Mouse (Mus musculus): ENCODE results near the gene Slc6a18. TPM values are rescaled to one million over a fixed set of nuclear protein-coding genes. Genes with fewer than 3 reads are reported as not detected.

Gene Slc6a18
- total RNA-seq (2023), result not detected in 4 replicates

DNA sequence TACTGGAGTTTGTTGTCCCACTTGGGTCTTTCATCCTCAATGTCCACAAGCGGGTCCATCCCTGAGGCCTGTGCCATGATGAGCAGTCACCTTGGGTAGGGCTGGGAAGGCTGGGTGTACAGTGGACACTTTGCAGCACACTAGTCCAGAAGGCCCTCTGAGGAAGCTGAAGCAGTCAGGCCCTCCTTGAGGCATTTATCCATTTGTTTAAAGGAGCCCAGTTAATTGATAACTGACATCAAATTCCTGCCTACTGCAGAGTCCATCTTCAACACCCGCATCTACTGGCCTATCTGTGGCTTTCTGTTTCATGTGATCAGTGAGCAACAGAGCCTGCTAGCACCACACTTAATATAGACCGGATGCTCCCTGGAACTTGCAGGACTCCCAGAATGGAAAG lies at the start of gene Slc6a18:
TSS of gene Slc6a18 (minus strand) at position 171 of the 400 bp plus-strand sequence.

DNA sequence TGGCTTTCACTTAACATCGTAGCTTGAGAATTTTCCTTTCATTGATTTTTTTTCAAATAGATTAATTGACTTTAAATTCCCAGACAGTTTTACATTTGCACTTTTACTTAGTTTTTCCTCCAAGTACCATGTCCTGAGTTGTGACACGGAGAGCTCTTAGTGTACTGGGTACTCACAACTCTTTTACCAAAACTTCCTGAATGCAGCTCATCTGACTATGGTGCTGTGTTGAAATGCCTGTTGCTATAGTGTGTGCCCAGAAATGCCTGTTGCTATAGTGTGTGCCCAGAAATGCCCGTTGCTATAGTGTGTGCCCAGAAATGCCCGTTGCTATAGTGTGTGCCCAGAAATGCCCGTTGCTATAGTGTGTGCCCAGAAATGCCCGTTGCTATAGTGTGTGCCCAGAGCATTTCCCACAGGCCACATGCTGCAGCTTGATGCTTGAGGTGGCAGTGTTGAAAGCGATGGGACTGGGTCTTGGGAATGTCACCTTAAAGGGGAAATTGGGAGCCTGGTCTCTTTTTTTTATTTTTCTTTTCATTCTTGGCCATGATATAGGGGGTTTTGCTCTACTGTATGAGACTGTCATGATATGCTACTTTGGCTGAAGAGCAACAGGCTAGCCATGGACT lies 27.0 kb upstream of the Slc6a18 start, which contains the start of gene Slc6a19:
TSS of gene Slc6a19 (minus strand) at position 172 of the 632 bp plus-strand sequence.

DNA sequence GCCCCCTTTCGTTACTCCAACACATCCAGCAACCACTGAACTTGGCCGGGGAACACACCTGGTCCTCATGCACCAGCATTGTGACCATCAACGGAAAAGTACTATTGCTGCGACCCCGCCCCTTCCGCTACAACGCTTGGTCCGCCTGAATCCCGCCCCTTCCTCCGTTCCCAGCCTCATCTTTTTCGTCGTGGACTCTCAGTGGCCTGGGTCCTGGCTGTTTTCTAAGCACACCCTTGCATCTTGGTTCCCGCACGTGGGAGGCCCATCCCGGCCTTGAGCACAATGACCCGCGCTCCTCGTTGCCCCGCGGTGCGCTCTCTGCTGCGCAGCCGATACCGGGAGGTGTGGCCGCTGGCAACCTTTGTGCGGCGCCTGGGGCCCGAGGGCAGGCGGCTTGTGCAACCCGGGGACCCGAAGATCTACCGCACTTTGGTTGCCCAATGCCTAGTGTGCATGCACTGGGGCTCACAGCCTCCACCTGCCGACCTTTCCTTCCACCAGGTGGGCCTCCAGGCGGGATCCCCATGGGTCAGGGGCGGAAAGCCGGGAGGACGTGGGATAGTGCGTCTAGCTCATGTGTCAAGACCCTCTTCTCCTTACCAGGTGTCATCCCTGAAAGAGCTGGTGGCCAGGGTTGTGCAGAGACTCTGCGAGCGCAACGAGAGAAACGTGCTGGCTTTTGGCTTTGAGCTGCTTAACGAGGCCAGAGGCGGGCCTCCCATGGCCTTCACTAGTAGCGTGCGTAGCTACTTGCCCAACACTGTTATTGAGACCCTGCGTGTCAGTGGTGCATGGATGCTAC lies 50.9 kb downstream of the Slc6a18 start, which contains the start of gene Tert:
TSS of gene Tert (plus strand) at position 167 of the 805 bp plus-strand sequence.

Other genes with a start within 250 kb of the Slc6a18 start
- gene Lpcat1, start 210.8 kb downstream of the Slc6a18 start, total RNA-seq (2023), result 118 to 132 TPM (median 126 TPM) in 4 replicates
- not detected in 4 replicates for gene Slc6a3, start 141.3 kb downstream of the Slc6a18 start, total RNA-seq (2023)
- 103 to 118 TPM (median 114 TPM) in 4 replicates for gene Clptm1l, start 74.0 kb downstream of the Slc6a18 start, total RNA-seq (2023)
- gene Tert, start 51.1 kb downstream of the Slc6a18 start, total RNA-seq (2023), result 3.5 to 6.9 TPM (median 4.7 TPM) in 4 replicates
- gene Slc6a19, start 26.8 kb upstream of the Slc6a18 start, total RNA-seq (2023), result not detected in 4 replicates
- 8.8 to 11.9 TPM (median 9.7 TPM) in 4 replicates for gene Slc12a7, start 55.1 kb upstream of the Slc6a18 start, total RNA-seq (2023)
- gene Nkd2, start 169.6 kb upstream of the Slc6a18 start, total RNA-seq (2023), result not detected in 4 replicates

All from B cell, adult 62 days (primary cell).